Mouse (Mus musculus): ENCODE data around the gene Defa34. TPM values are rescaled to one million over a fixed set of nuclear protein-coding genes. Genes with fewer than 3 reads are reported as not detected.
"Not testable (repeated sequence)": the region's sequence is repeated elsewhere in the genome, so short reads cannot be mapped to it uniquely, and the experiment has no call there.

The Defa34 gene
- not detected for polyA plus RNA-seq (2021)

DNA sequence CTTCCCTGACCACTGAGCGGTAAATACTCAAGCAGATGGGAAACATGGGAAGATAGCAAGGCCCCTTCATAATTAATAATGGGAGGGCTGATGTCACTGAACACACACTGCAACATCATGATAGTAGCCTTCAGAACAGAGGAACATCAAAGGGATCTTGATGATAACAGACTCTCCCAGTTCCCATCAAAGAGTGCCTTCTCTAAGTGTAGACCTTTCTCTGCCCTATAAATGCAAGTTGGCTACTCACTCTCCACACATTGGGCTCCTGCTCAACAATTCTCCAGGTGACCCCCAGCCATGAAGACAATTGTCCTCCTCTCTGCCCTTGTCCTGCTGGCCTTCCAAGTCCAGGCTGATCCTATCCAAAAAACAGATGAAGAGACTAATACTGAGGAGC lies at the start of gene Defa34:
Gene Defa34, plus strand, starts transcription at position 301 of the 400 bp plus-strand sequence.
- in situ Hi-C loops (cut with MboI; ENCODE audit: low pct_unique_long_range_greater_than_20kb); ATAC-seq; POLR2A ChIA-PET; H3K27me3 ChIP-seq; DNase-seq (ENCODE audit: low read depth, low spot score); CTCF ChIA-PET: not testable (repeated sequence)

DNA sequence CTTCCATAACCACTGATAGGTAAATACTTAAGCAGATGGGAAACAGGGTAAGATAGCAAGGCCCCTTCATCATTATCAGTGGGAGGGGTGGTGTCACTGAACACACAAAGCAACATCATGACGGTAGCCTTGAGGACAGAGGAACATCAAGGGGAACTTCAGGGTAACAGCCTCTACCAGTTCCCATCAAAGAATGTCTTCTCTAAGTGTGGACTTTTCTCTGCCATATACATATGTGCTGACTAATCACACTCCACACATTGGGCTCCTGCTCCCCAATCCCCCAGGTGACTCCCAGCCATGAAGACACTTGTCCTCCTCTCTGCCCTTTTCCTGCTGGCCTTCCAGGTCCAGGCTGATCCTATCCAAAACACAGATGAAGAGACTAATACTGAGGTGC lies 47.7 kb upstream of the Defa34 start, which contains the start of gene Defa26:
Gene Defa26, plus strand, starts transcription at position 301 of the 400 bp plus-strand sequence.
- in situ Hi-C loops (cut with MboI; ENCODE audit: low pct_unique_long_range_greater_than_20kb); POLR2A ChIA-PET: not testable (repeated sequence)

DNA sequence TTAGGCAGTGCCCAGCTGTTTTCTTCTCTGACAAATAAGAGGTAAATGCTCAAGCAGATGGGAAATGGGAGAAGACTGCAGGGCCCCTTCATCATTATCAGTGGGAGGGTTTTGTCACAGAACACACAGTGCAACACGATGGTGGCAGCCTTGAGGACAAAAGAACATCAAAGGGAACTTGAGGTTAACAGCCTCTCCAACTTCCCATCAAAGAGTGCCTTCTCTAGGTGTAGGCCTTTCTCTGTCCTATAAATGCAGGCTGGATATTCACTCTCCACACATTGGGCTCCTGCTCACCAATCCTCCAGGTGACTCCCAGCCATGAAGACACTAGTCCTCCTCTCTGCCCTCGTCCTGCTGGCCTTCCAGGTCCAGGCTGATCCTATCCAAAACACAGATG lies 10.1 kb upstream of the Defa34 start, which contains the start of gene Defa17:
Gene Defa17, plus strand, starts transcription at position 301 of the 400 bp plus-strand sequence.
- CTCF ChIA-PET; H3K27me3 ChIP-seq; ATAC-seq; in situ Hi-C loops (cut with MboI; ENCODE audit: low pct_unique_long_range_greater_than_20kb); POLR2A ChIA-PET; DNase-seq (ENCODE audit: low read depth, low spot score): not testable (repeated sequence)

More for the DNA sequence above, 47.7 kb upstream of the Defa34 start, which contains the start of gene Defa26:
- DNase-seq (ENCODE audit: low read depth, low spot score); ATAC-seq; CTCF ChIA-PET; H3K27me3 ChIP-seq: not testable (repeated sequence)

DNA sequence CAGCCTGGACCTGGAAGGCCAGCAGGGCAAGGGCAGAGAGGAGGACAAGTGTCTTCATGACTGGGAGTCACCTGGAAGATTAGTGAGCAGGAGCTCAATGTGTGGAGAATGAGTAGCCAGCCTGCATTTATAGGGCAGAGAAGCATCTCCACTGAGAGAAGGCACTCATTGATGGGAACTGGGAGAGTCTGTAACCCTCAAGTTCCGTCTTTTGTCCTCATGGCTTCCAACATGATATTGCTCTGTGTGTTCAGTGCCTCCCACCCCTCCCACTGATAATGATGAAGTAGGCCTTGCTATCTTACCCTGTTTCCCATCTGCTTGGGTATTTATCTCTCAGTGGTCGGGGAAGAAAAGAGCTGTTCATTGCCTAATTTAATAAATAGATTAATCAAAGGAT lies 37.9 kb downstream of the Defa34 start, which contains the start of gene AY761184:
Gene AY761184, minus strand, starts transcription at position 101 of the 400 bp plus-strand sequence.
- ATAC-seq; CTCF ChIA-PET; in situ Hi-C loops (cut with MboI; ENCODE audit: low pct_unique_long_range_greater_than_20kb); POLR2A ChIA-PET; DNase-seq (ENCODE audit: low read depth, low spot score); H3K27me3 ChIP-seq: not testable (repeated sequence)

Other genes starting within 250 kb of the Defa34 start
- not detected for gene Defa36, start 238.4 kb upstream of the Defa34 start, polyA plus RNA-seq (2021)
- gene Gm7849, start 209.2 kb upstream of the Defa34 start, polyA plus RNA-seq (2021) = not detected
- not detected for gene Defa20, start 156.5 kb upstream of the Defa34 start, polyA plus RNA-seq (2021)
- not detected for gene Defa32, start 136.8 kb upstream of the Defa34 start, polyA plus RNA-seq (2021)
- gene Defa37, start 100.4 kb upstream of the Defa34 start, polyA plus RNA-seq (2021) = not detected
- gene Defa28, start 82.8 kb upstream of the Defa34 start, polyA plus RNA-seq (2021) = not detected
- gene Gm7861, start 71.3 kb upstream of the Defa34 start, polyA plus RNA-seq (2021) = not detected
- not detected for gene Defa26, start 47.6 kb upstream of the Defa34 start, polyA plus RNA-seq (2021)
- gene Defa17, start 10.0 kb upstream of the Defa34 start, polyA plus RNA-seq (2021) = not detected
- gene AY761184, start 37.8 kb downstream of the Defa34 start, polyA plus RNA-seq (2021) = not detected
- not detected for gene Defa24, start 68.7 kb downstream of the Defa34 start, polyA plus RNA-seq (2021)
- not detected for gene Defb50, start 157.7 kb downstream of the Defa34 start, polyA plus RNA-seq (2021)
- gene Defb2, start 174.1 kb downstream of the Defa34 start, polyA plus RNA-seq (2021) = not detected
- not detected for gene Defb10, start 193.1 kb downstream of the Defa34 start, polyA plus RNA-seq (2021)
- not detected for gene Defb9, start 219.6 kb downstream of the Defa34 start, polyA plus RNA-seq (2021)
- gene Defb11, start 240.6 kb downstream of the Defa34 start, polyA plus RNA-seq (2021) = not detected